Mouse (Mus musculus) forebrain, embryonic 16.5 days (tissue): ENCODE results near the gene Myl6b. TPM values are rescaled to one million over a fixed set of nuclear protein-coding genes. Genes with fewer than 3 reads are reported as not detected.

ENCODE experiments used
- ATAC-seq: fragments of 200-750 bp; cut with Nextera tagmentation; 2 replicates; pipeline ENCODE4 v1.8.0; 2017; ENCODE audit warnings: mild to moderate bottlenecking, moderate library complexity
- H3K27ac ChIP-seq: fragments of 300-500 bp; sonication (generic); 2 replicates; pipeline ENCODE4 v1.5.1; 2014; ENCODE audit warnings: low read length, control low read depth
- H3K27me3 ChIP-seq: fragments of 300-500 bp; sonication (generic); replicated peaks from 2 replicates; pipeline ENCODE4 v1.6.1; 2014; ENCODE audit warnings: low read length; ENCODE audit not compliant: control insufficient read depth, insufficient read depth
- H3K36me3 ChIP-seq: fragments of 300-500 bp; sonication (generic); 2 replicates; pipeline ENCODE4 v1.6.1; 2014; ENCODE audit not compliant: control insufficient read depth, insufficient read depth
- H3K4me1 ChIP-seq: fragments of 300-500 bp; sonication (generic); replicated peaks from 2 replicates; pipeline ENCODE4 v1.6.1; 2014; ENCODE audit warnings: low read length; ENCODE audit not compliant: control insufficient read depth, insufficient read depth
- H3K4me2 ChIP-seq: fragments of 300-500 bp; sonication (generic); 2 replicates; pipeline ENCODE4 v1.6.1; 2014; ENCODE audit warnings: mild to moderate bottlenecking, low read length, control low read depth
- H3K4me3 ChIP-seq: fragments of 300-500 bp; sonication (generic); replicated peaks from 2 replicates; pipeline ENCODE4 v1.5.1; 2014; ENCODE audit warnings: mild to moderate bottlenecking, low read length, control low read depth
- H3K9ac ChIP-seq: fragments of 300-500 bp; sonication (generic); replicated peaks from 2 replicates; pipeline ENCODE4 v1.6.1; 2014; ENCODE audit warnings: low read depth, low read length, control low read depth
- H3K9me3 ChIP-seq: fragments of 300-500 bp; sonication (generic); 2 replicates; pipeline ENCODE4 v1.6.1; 2016; ENCODE audit warnings: low read length; ENCODE audit not compliant: control insufficient read depth
- WGBS: fragments of 180-500 bp; shearing (Covaris S2); extraction: QIAGEN DNeasy Blood & Tissue Kit; methylation state at CpG from one replicate; pipeline ENCODE4 v1.1.7; 2014; 5-methylcytosine and 5-hydroxymethylcytosine counted together
- microRNA-seq: library from miRNA; unstranded; fragments of <30 nt; microRNA quantifications from one replicate; pipeline ENCODE4, GENCODE M21; 2017
- polyA plus RNA-seq: library from polyadenylated mRNA; unstranded; fragments of >200 nt; fragmentation: Nextera tagmentation; extraction: Ambion mirVana; gene quantifications from 2 replicates; pipeline ENCODE4 v1.2.1, GENCODE M21; 2015

Myl6b gene
- polyA plus RNA-seq, 1 experiment from 2014 or later: 5.9 TPM

- Histone ChIP-seq H3K27ac (no peak overlapping the region), H3K9ac (no peak overlapping the region), H3K4me2 (no peak overlapping the region), H3K4me1 (no peaks in the 10 kb centered on the region), H3K9me3 (no peaks in the 10 kb centered on the region), H3K4me3 (no peak overlapping the region), H3K27me3 (no peaks in the 10 kb centered on the region), H3K36me3 (peaks cover 7% of the 10 kb centered on the region; the same call in 1 of the 2 replicates)
- ATAC-seq: no peak
- 96% methylated on average over 4 of the region's 4 CpGs for WGBS
These were observed 53.1 kb downstream of the Myl6b start for GRCm38 (mm10) chr10:128445407-128445806.

- H3K9me3 ChIP-seq: no peaks in the 10 kb centered on the region
- no peak for ATAC-seq
- no peak overlapping the region for H3K4me2 ChIP-seq
- H3K4me3 ChIP-seq: no peak overlapping the region
- 76% methylated on average over 6 of the region's 6 CpGs for WGBS
- no peaks in the 10 kb centered on the region for H3K4me1 ChIP-seq
- H3K36me3 ChIP-seq: peaks cover 11% of the 10 kb centered on the region
- no peak overlapping the region for H3K9ac ChIP-seq
- H3K27me3 ChIP-seq: no peaks in the 10 kb centered on the region
- H3K27ac ChIP-seq: no peak overlapping the region
These were observed 54.1 kb downstream of the Myl6b start for GRCm38 (mm10) chr10:128444354-128444753.

Small RNAs within 50 kb of the gene (microRNA-seq; reads per million reads assigned to microRNA genes)
- gene Mir6916 (not detected), gene Mir8105 (not detected)

Other genes with a start within 250 kb of the Myl6b start
- not detected in 2 replicates for gene Apon, start 244.6 kb downstream of the Myl6b start, polyA plus RNA-seq
- not detected in 2 replicates for gene Apof, start 230.0 kb downstream of the Myl6b start, polyA plus RNA-seq
- 18.7 and 23.3 TPM in 2 replicates for gene Stat2, start 228.1 kb downstream of the Myl6b start, polyA plus RNA-seq
- 0.39 TPM in 1 of 2 replicates, not detected in the other for gene Il23a, start 199.9 kb downstream of the Myl6b start, polyA plus RNA-seq
- 27.8 and 28.5 TPM in 2 replicates for gene Pan2, start 195.3 kb downstream of the Myl6b start, polyA plus RNA-seq
- 190 and 195 TPM in 2 replicates for gene Cnpy2, start 176.2 kb downstream of the Myl6b start, polyA plus RNA-seq
- 247 and 259 TPM in 2 replicates for gene Cs, start 161.0 kb downstream of the Myl6b start, polyA plus RNA-seq
- 32.2 and 32.7 TPM in 2 replicates for gene Coq10a, start 129.7 kb downstream of the Myl6b start, polyA plus RNA-seq
- gene Ankrd52, start 121.6 kb downstream of the Myl6b start, polyA plus RNA-seq: 11.3 and 13.2 TPM in 2 replicates
- 0.10 and 0.25 TPM in 2 replicates for gene Slc39a5, start 97.5 kb downstream of the Myl6b start, polyA plus RNA-seq
- gene Nabp2, start 87.2 kb downstream of the Myl6b start, polyA plus RNA-seq: 139 and 147 TPM in 2 replicates
- gene Rnf41, start 87.0 kb downstream of the Myl6b start, polyA plus RNA-seq: 121 and 122 TPM in 2 replicates
- gene Smarcc2, start 39.4 kb downstream of the Myl6b start, polyA plus RNA-seq: 215 and 217 TPM in 2 replicates
- 599 and 678 TPM in 2 replicates for gene Myl6, start 4.5 kb downstream of the Myl6b start, polyA plus RNA-seq
- gene Esyt1, start 27.2 kb upstream of the Myl6b start, polyA plus RNA-seq: 9.0 and 9.6 TPM in 2 replicates
- 20.9 and 21.7 TPM in 2 replicates for gene Zc3h10, start 49.1 kb upstream of the Myl6b start, polyA plus RNA-seq
- gene Rpl41, start 50.6 kb upstream of the Myl6b start, polyA plus RNA-seq: 2,032 and 2,064 TPM in 2 replicates
- 149 and 152 TPM in 2 replicates for gene Pa2g4, start 67.3 kb upstream of the Myl6b start, polyA plus RNA-seq
- gene Erbb3, start 91.0 kb upstream of the Myl6b start, polyA plus RNA-seq: 0.46 and 0.62 TPM in 2 replicates
- 358 and 398 TPM in 2 replicates for gene Rps26, start 128.1 kb upstream of the Myl6b start, polyA plus RNA-seq
- 9.0 and 15.6 TPM in 2 replicates for gene Ikzf4, start 147.3 kb upstream of the Myl6b start, polyA plus RNA-seq
- gene Suox, start 175.4 kb upstream of the Myl6b start, polyA plus RNA-seq: 11.2 and 12.7 TPM in 2 replicates
- 128 and 131 TPM in 2 replicates for gene Rab5b, start 197.6 kb upstream of the Myl6b start, polyA plus RNA-seq
- gene Pmel, start 205.5 kb upstream of the Myl6b start, polyA plus RNA-seq: 0.14 and 0.25 TPM in 2 replicates
- 29.7 and 37.8 TPM in 2 replicates for gene Cdk2, start 206.3 kb upstream of the Myl6b start, polyA plus RNA-seq
- gene Dgka, start 246.2 kb upstream of the Myl6b start, polyA plus RNA-seq: 4.6 and 5.1 TPM in 2 replicates
- gene Pym1, start 249.2 kb upstream of the Myl6b start, polyA plus RNA-seq: 37.9 and 43.6 TPM in 2 replicates